Mouse (Mus musculus) mouse trophoblast stem cell (cell line): ENCODE results near the gene Vat1l.

Experiments
- in situ Hi-C, 2 experiments: fragments of 300-500 bp; cut with MseI, MboI; formaldehyde crosslinking; loops; 2 replicates in 1 of 2; 3 replicates in 1 of 2; pipeline ENCODE4 v1.15.1; 2025

The Vat1l gene

GRCm38 (mm10) chr8:114390465-114391254, 185.2 kb downstream of the Vat1l start:
- in situ Hi-C loops, result no loop called here

GRCm38 (mm10) chr8:114398326-114398725, 192.9 kb downstream of the Vat1l start:
- in situ Hi-C loops, result no loop called here

DNA sequence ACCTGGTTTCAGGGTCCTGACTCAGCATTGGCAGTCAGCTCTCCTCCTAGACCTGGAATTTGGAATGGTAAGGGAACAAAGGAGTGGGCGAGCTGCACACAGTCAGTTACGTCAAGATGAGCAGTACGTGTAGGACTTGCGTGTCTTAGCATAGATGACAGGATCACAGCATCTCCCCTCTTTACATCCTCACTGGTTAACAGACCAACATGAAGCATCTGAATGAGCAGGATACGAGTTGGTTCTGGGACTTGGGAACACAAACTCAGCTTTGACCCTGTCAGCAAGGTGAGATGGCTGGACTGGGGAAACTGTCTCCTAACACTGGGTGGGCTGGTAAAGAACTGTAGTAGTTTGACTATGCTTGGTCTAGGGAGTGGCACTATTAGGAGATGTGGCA, 193.9 kb downstream of the Vat1l start:
- in situ Hi-C loops, result no loop called here

GRCm38 (mm10) chr8:114401679-114402078, 196.3 kb downstream of the Vat1l start:
- in situ Hi-C loops, result no loop called here

- in situ Hi-C loops, result no loop called here
Measured at GRCm38 (mm10) chr8:114411421-114411820, 206.0 kb downstream of the Vat1l start.

GRCm38 (mm10) chr8:114417786-114418185, 212.4 kb downstream of the Vat1l start, which contains the start of gene Clec3a:
Gene Clec3a (plus strand): TSS chr8:114418086.
- in situ Hi-C loops, result no loop called here

- in situ Hi-C loops, result no loop called here
Measured at GRCm38 (mm10) chr8:114418486-114418885, 213.1 kb downstream of the Vat1l start.

- in situ Hi-C loops, result no loop called here
Measured at GRCm38 (mm10) chr8:114418904-114419303, 213.5 kb downstream of the Vat1l start.

DNA sequence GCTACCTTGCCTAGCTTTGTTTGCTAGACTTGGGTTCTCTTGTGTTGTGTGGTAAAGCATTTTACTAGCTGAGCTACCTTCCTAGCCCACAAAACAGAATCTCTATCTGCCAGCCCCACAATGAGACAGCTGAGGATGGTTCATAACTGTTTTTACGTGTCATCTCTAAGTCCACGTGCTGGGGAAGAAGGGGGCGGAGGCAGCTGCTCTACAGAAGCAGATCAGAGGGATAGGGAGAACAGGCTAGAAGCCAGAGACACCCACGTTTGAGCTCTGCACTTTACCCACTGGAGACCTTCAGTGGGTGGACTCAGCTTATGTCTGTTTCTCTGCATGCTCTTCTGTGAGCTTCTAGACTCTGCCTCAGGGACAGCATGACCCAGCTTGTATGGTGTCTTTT, 216.1 kb downstream of the Vat1l start:
- in situ Hi-C loops, result no loop called here
